Mouse (Mus musculus) adrenal gland, postnatal 4 days (tissue): ENCODE results near the gene Dnajc7. TPM values are rescaled to one million over a fixed set of nuclear protein-coding genes. Genes with fewer than 3 reads are reported as not detected.
"Not testable (repeated sequence)": the region's sequence is repeated elsewhere in the genome, so short reads cannot be mapped to it uniquely, and the experiment has no call there.

Experiments
- DNase-seq, 2 experiments: peaks; one replicate each; pipeline ENCODE4 v3.0.0; 2021 to 2022; ENCODE audit warnings: low spot score in 2 of 2, mixed read lengths in 2 of 2
- total RNA-seq, 2 experiments: library from RNA; stranded (reverse); gene quantifications; 2 replicates each; pipeline ENCODE4 v1.2.3; 2021

The Dnajc7 gene
- total RNA-seq, 2 experiments from 2014 or later, result 296 to 306 TPM

- no peak for DNase-seq
Measured at GRCm38 (mm10) chr11:100552842-100553241, 67.1 kb downstream of the Dnajc7 start.

DNA sequence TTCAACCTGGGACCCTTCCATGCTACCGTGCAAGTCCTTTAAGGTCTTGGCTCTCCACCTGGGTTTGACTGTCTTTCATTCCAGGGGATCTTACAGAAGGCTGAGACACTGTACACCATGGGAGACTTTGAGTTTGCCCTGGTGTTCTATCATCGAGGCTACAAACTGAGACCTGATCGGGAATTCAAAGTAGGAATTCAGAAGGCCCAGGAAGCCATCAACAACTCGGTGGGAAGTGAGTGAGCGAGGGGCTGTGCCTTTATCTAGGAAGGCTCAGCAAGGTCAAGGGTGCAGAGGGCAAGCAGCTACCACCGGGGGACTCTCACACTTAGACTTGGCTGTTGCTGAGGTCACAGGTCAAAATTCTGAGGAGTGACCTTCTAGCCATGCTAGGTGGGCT is 69.9 kb downstream of the Dnajc7 start:
- DNase-seq, result no peak

- no peak for DNase-seq
Measured at GRCm38 (mm10) chr11:100549466-100549865, 70.5 kb downstream of the Dnajc7 start.

- no peak for DNase-seq
Measured at GRCm38 (mm10) chr11:100548141-100548540, 71.8 kb downstream of the Dnajc7 start.

DNA sequence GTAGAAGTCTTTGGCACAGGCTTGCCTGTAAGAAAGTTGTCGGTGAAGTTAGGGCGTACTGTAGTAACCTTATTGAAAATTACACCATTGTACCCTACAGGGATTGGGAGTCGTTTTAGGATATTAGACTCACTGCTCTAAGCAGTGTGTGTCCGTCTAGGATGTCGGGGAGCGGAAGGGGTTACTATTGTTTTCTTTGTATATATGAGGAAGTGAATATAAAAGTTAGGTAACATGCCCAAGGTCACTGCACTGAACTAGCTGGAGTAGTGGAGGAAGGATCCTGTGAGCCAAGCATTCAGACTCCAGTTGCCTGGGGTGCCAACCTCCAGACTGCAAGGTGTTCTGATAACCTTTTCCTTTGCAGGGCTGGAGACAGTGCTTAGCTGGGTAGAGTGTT is 73.0 kb downstream of the Dnajc7 start:
- no peak for DNase-seq

DNA sequence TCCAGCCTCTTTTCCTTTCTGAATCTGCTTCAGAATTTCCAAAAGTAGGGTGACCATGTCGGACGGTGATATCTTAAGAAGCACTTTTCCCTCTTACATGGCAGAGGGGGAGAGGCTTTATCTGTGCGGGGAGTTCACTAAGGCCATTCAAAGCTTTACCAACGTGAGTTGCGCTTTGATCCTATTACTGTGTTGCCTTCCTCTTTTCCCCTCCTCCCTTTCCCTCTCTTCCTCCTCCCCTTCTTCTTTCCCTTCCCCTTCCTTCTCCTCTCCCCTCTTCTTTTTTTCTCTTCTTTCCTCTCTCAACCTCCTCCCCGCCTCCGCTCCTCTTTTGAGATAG is 74.3 kb downstream of the Dnajc7 start:
- DNase-seq, result no peak

- peak; percentile 66 to 84 for DNase-seq
Measured at GRCm38 (mm10) chr11:100544832-100545745, 74.9 kb downstream of the Dnajc7 start, which contains the start of gene Ttc25. Ttc25 (plus strand) TSS chr11:100545607.

GRCm38 (mm10) chr11:100541577-100541976 is 78.4 kb downstream of the Dnajc7 start:
- no peak for DNase-seq

DNA sequence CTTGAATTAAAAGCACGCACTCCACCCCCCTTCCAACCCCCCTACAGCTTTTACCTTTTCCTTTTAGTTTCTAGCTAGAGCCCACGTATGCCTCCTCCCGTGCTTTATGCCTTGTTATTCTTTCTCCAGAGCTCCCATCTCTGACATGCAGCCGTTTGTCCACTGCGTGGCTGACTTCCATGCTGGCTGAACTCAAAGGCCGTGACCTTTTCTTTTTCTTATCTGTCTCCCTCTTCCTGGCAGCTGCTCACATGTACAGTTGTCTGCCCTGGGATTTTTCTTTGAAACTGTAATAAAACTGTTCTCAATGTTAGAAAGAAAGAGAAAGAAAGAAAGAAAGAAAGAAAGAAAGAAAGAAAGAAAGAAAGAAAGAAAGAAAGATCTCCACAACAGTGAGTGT is 79.0 kb downstream of the Dnajc7 start:
- DNase-seq, result no peak

GRCm38 (mm10) chr11:100536466-100536865 is 83.5 kb downstream of the Dnajc7 start:
- DNase-seq, result no peak

- no peak for DNase-seq
Measured at GRCm38 (mm10) chr11:100535996-100536395, 84.0 kb downstream of the Dnajc7 start.

- DNase-seq, result not testable (repeated sequence)
Measured at GRCm38 (mm10) chr11:100534821-100535220, 85.1 kb downstream of the Dnajc7 start.

DNA sequence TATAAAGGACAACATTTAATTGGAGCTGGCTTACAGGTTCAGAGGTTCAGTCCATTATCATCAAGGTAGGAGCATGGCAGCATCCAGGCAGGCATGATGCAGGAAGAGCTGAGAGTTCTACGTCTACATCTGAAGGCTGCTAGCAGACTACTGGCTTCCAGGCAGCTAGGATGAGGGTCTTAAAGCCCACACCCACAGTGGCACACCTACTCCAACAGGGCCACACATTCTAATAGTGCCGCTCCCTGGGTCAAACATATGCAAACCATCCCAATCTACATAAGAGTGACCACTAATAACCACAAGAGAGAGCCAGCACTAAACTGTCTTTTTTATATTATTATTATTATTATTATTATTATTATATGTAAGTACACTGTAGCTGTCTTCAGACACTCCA is 85.6 kb downstream of the Dnajc7 start:
- not testable (repeated sequence) for DNase-seq

GRCm38 (mm10) chr11:100533871-100534270 is 86.1 kb downstream of the Dnajc7 start:
- no peak for DNase-seq

Other genes starting within 250 kb of the Dnajc7 start
- 100 to 1,000 TPM in 1 of 2 experiments, 10 to 100 TPM in 1; 99.0 to 109 TPM for gene Jup, start 222.4 kb downstream of the Dnajc7 start, total RNA-seq
- 10 to 100 TPM; 40.1 to 43.5 TPM for gene P3h4, start 205.3 kb downstream of the Dnajc7 start, total RNA-seq
- 10 to 100 TPM; 65.3 to 68.6 TPM for gene Fkbp10, start 204.5 kb downstream of the Dnajc7 start, total RNA-seq
- 10 to 100 TPM; 82.4 to 84.5 TPM for gene Nt5c3b, start 178.4 kb downstream of the Dnajc7 start, total RNA-seq
- gene Klhl10, start 178.3 kb downstream of the Dnajc7 start, total RNA-seq, result 1 to 10 TPM; 1.5 to 2.1 TPM
- gene Klhl11, start 147.4 kb downstream of the Dnajc7 start, total RNA-seq, result 10 to 100 TPM; 48.8 to 50.0 TPM
- gene Acly, start 92.2 kb downstream of the Dnajc7 start, total RNA-seq, result 100 to 1,000 TPM; 420 to 464 TPM
- 1 to 10 TPM; 2.2 TPM for gene Ttc25, start 74.6 kb downstream of the Dnajc7 start, total RNA-seq
- 10 to 100 TPM; 49.5 to 51.3 TPM for gene Cnp, start 45.3 kb downstream of the Dnajc7 start, total RNA-seq
- 10 to 100 TPM; 49.5 to 50.0 TPM for gene Nkiras2, start 924 bp downstream of the Dnajc7 start, total RNA-seq
- gene Zfp385c, start 72.3 kb upstream of the Dnajc7 start, total RNA-seq, result under 1 TPM; 0.59 to 0.64 TPM
- 10 to 100 TPM; 12.6 to 14.2 TPM for gene Dhx58, start 84.1 kb upstream of the Dnajc7 start, total RNA-seq
- gene Kat2a, start 92.3 kb upstream of the Dnajc7 start, total RNA-seq, result 10 to 100 TPM; 54.4 to 56.9 TPM
- gene Hspb9, start 93.7 kb upstream of the Dnajc7 start, total RNA-seq, result 1 to 10 TPM in 1 of 2 experiments, under 1 TPM in 1; 0.51 to 1.0 TPM
- 100 to 1,000 TPM; 171 to 182 TPM for gene Rab5c, start 118.0 kb upstream of the Dnajc7 start, total RNA-seq
- gene Kcnh4, start 139.8 kb upstream of the Dnajc7 start, total RNA-seq, result under 1 TPM; 0.39 to 0.40 TPM
- gene Hcrt, start 142.8 kb upstream of the Dnajc7 start, total RNA-seq, result not detected
- 10 to 100 TPM; 15.4 to 15.5 TPM for gene Ghdc, start 150.8 kb upstream of the Dnajc7 start, total RNA-seq
- gene Stat5b, start 230.6 kb upstream of the Dnajc7 start, total RNA-seq, result 10 to 100 TPM; 68.2 to 68.7 TPM
- 10 to 100 TPM; 34.1 to 42.1 TPM for gene Stat5a, start 239.2 kb upstream of the Dnajc7 start, total RNA-seq